Mouse (Mus musculus): ENCODE results near the gene Gpr50. TPM values are rescaled to one million over a fixed set of nuclear protein-coding genes. Genes with fewer than 3 reads are reported as not detected.
A peak's percentile ranks its signal among the peaks of the same experiment; 100 is the strongest.

Gene Gpr50
- polyA plus RNA-seq (2021): 0.04 TPM

DNA sequence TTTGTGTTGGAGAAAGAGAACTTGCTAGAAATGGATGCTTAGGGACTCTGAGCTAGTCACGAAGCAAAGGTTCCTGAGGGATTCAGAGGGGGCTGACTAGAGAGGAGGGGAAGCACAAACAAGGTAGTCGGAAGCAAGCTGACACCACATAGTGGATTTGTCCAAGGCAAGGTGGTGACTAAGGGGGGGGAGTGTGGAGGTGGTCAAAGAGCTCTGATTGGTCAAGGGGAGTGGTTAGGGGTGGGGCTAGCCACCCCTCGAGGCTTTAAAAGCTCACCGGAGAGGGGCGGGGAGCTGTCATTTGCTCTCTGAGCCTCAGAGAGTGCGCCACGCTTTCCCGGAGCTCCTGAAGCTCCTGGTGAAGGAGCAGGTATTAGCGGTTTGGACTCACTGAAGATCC, at the start of gene Gpr50:
Gene Gpr50 (plus strand): TSS at position 294 of the 400 bp plus-strand sequence.
- TF ChIP-seq CTCF (IDR thresholded peaks at IDR 0.05): no peak
- no peak for ATAC-seq
- DNase-seq (ENCODE audit: low read depth, low spot score): no peak
- ChIA-PET CTCF (interaction anchor here (1.0 to 1.8 kb wide), 2 partner anchors 13 to 16 kb away, joined by 3 to 4 read pairs; no protein-coding TSS in a partner anchor), POLR2A (interaction anchor here (0.8 kb wide), 1 partner anchor 102 kb away, joined by 7 read pairs; no protein-coding TSS in a partner anchor)
- in situ Hi-C loops (cut with MboI; ENCODE audit: low pct_unique_long_range_greater_than_20kb): no loop called here
- peaks cover 17% of the 10 kb centered on the region for H3K27me3 ChIP-seq

DNA sequence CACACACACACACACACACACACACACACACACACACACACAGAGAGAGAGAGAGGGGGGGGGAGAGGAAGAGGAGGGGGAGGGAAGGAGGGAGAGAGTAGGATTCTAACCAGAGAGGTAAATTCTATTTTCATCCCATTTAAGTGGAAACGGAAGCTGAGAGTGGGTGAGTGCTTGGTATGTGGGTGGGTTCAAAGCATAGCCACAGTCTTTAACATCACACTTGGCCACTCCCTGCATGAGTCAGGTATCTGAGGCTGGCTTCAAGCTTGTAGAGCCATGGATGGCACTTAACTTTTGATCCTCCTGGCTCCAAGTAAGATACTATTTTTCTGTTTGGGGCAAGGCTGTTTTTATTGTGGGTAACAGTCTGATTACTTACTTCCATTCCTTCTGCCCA, 41.2 kb upstream of the Gpr50 start:
- in situ Hi-C loops (cut with MboI; ENCODE audit: low pct_unique_long_range_greater_than_20kb): loop anchor here (10.0 to 25.0 kb wide), 2 partner anchors 307 to 1035 kb away; no protein-coding TSS in a partner anchor
- ATAC-seq: no peak
- no peak for TF ChIP-seq CTCF (IDR thresholded peaks at IDR 0.05)
- CTCF ChIA-PET: interaction anchor here (4.4 kb wide), 1 partner anchor 197 kb away, joined by 22 read pairs; no protein-coding TSS in a partner anchor
- POLR2A ChIA-PET: no interaction called here
- H3K27me3 ChIP-seq: peaks cover 8% of the 10 kb centered on the region
- DNase-seq (ENCODE audit: low read depth, low spot score): no peak

DNA sequence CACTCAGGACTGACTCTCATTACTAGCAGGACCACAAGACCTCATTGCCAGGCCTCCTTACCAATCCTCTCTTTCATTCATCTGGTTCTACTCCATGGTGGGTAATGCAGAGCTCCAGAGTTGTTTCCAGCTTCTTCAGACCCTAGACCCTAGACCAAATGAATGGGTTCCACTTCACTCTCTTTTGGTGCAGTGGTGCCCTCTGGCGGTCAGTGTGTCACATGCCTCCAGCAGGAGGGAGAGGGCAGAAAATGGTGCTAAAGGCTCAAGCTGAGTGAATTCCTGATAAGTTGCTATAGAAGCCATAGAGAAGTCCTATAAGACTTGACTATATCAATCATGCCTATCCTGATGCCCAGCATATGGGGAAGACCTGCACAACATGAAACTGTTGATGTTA, 39.6 kb upstream of the Gpr50 start:
- in situ Hi-C loops (cut with MboI; ENCODE audit: low pct_unique_long_range_greater_than_20kb): loop anchor here (10.0 to 25.0 kb wide), 2 partner anchors 309 to 1037 kb away; no protein-coding TSS in a partner anchor
- H3K27me3 ChIP-seq: peaks cover 8% of the 10 kb centered on the region
- ChIA-PET CTCF (interaction anchor here (0.6 to 4.4 kb wide), 6 partner anchors 9 to 211 kb away, joined by 3 to 22 read pairs (median 4); no protein-coding TSS in a partner anchor), POLR2A (no interaction called here)
- peak; percentile 47 for ATAC-seq
- DNase-seq (ENCODE audit: low read depth, low spot score): no peak
- peak; percentile 65 for TF ChIP-seq CTCF (IDR thresholded peaks at IDR 0.05)

DNA sequence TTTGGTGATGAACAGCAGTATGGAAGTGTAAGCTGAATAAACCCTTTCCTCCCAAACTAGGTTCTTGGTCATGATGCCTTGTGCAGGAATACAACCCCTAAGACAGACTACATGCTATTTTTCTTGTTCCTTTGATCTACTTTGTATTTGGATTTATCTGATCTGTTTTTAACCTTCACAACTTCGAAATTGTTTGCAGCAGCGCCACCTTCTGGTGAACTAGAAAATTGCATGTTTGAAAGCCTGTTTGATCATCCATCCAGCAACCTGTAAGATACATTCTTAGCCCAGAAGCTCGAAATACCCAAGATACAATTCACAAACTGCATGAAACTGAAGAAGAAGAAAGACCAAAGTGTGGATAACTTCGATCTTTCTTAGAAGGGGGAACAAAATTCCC, 35.2 kb upstream of the Gpr50 start:
- ATAC-seq: no peak
- in situ Hi-C loops (cut with MboI; ENCODE audit: low pct_unique_long_range_greater_than_20kb): loop anchor here (10.0 kb wide), 1 partner anchor 314 kb away; no protein-coding TSS in a partner anchor
- CTCF ChIA-PET: interaction anchor here (1.3 kb wide), 1 partner anchor 29 kb away, joined by 3 read pairs; no protein-coding TSS in a partner anchor
- TF ChIP-seq CTCF (IDR thresholded peaks at IDR 0.05): peak; percentile 82
- POLR2A ChIA-PET: no interaction called here
- no peak for DNase-seq (ENCODE audit: low read depth, low spot score)
- no peaks in the 10 kb centered on the region for H3K27me3 ChIP-seq

DNA sequence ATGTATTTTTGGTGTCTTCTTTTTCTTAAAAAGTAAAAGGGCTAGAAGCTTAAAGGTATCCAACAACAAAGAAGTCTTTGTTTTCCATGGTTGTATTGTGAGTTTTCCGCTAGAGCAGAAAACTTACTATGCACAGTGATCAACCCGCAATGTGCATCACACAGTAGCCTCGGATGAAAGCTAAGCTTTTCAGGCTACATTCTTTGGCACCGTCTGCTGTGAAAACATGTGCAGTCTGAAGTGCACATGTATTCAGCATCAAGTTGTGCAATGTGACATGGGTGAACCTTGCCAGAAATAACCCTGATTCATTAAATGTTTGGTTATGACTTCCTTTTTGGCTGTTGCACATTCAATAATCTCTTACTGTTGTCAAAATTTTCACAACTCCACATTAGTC, 32.8 kb upstream of the Gpr50 start:
- DNase-seq (ENCODE audit: low read depth, low spot score) (no peak), ATAC-seq (peak; percentile 51)
- no peaks in the 10 kb centered on the region for H3K27me3 ChIP-seq
- ChIA-PET POLR2A (interaction anchor here (0.6 kb wide), 1 partner anchor 897 kb away, joined by 6 read pairs; no protein-coding TSS in a partner anchor), CTCF (no interaction called here)
- in situ Hi-C loops (cut with MboI; ENCODE audit: low pct_unique_long_range_greater_than_20kb): no loop called here
- no peak for TF ChIP-seq CTCF (IDR thresholded peaks at IDR 0.05)

DNA sequence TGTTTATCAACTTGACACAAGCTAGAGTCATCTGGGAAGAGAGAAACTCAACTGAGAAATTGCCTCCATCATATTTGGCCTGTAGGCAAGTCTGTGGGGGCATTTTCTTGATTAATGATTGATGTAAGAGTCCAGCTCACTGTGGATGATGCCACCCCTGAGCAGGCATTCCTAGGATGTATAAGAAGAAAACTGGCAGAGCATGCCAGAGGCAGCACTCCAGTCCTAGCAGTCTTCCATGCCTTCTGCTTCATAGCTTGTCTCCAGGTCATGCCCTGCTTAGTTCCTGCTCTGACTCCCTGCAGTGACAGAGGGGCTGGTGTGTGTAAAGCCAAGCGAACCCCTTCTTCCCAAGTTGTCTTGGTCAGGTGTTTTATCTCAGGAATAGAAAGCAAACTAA, 32.3 kb upstream of the Gpr50 start:
- DNase-seq (ENCODE audit: low read depth, low spot score): peak; percentile 70
- CTCF ChIA-PET: interaction anchor here (1.1 kb wide), 1 partner anchor 18 kb away, joined by 3 read pairs; no protein-coding TSS in a partner anchor

DNA sequence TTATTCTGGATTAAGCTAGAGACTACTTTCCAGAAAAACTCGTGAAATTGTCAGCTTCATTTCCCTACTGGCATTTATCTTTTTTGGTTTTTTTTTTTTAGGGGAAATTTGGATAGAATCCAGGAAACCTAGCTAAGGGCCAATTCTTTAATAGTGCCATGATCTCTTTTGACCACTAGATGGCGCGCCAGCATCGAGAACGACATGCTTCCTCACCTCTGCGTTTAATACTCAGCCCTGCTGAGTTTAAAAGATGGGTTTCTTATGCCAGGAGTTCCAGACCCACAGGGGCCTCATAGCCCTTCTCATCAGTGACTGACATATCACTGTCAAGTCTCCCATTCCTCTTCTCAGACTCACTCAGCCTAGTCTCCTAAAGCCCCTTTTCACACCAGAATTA, 15.5 kb upstream of the Gpr50 start:
- ChIA-PET CTCF (interaction anchor here (1.0 to 2.6 kb wide), 5 partner anchors 13 to 1177 kb away, joined by 3 to 17 read pairs (median 4); partner anchors contain the start of gene Gabrq), POLR2A (no interaction called here)
- peaks cover 3% of the 10 kb centered on the region for H3K27me3 ChIP-seq
- ATAC-seq (no peak), DNase-seq (ENCODE audit: low read depth, low spot score) (no peak)
- in situ Hi-C loops (cut with MboI; ENCODE audit: low pct_unique_long_range_greater_than_20kb): loop anchor here (10.0 kb wide), 1 partner anchor 1177 kb away; the partner anchor contains the start of gene Gabrq
- peak; percentile 78 for TF ChIP-seq CTCF (IDR thresholded peaks at IDR 0.05)

More for the DNA sequence above, 32.3 kb upstream of the Gpr50 start:
- no peak for TF ChIP-seq CTCF (IDR thresholded peaks at IDR 0.05)
- peak; percentile 93 for ATAC-seq
- in situ Hi-C loops (cut with MboI; ENCODE audit: low pct_unique_long_range_greater_than_20kb): no loop called here
- POLR2A ChIA-PET: interaction anchor here (0.6 kb wide), 1 partner anchor 897 kb away, joined by 6 read pairs; no protein-coding TSS in a partner anchor
- no peaks in the 10 kb centered on the region for H3K27me3 ChIP-seq

DNA sequence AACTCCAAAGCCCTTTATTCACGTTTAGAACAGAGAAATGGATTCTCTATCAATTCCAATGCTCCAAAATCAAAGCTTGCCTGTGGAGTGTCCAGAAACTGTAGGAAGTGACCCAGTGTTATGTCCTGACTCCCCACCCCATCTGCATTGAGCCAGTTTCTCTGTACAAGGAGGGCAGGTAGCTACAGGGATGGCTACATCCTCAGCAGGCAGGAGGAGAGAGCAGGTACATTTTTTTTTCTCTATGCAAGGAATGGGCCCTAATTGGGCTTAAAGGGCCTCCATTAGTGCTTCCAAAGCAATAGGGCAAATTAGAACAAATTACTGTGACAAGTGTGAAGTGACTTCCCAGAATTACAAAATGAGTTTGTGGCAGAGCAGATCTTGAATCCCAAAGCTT, 15.0 kb upstream of the Gpr50 start:
- POLR2A ChIA-PET: no interaction called here
- no peak for TF ChIP-seq CTCF (IDR thresholded peaks at IDR 0.05)
- ATAC-seq (no peak), DNase-seq (ENCODE audit: low read depth, low spot score) (no peak)
- CTCF ChIA-PET: interaction anchor here (1.0 to 2.6 kb wide), 8 partner anchors 10 to 1177 kb away, joined by 3 to 17 read pairs (median 4); partner anchors contain the start of gene Gabrq
- in situ Hi-C loops (cut with MboI; ENCODE audit: low pct_unique_long_range_greater_than_20kb): loop anchor here (10.0 kb wide), 1 partner anchor 1176 kb away; the partner anchor contains the start of gene Gabrq
- peaks cover 5% of the 10 kb centered on the region for H3K27me3 ChIP-seq

DNA sequence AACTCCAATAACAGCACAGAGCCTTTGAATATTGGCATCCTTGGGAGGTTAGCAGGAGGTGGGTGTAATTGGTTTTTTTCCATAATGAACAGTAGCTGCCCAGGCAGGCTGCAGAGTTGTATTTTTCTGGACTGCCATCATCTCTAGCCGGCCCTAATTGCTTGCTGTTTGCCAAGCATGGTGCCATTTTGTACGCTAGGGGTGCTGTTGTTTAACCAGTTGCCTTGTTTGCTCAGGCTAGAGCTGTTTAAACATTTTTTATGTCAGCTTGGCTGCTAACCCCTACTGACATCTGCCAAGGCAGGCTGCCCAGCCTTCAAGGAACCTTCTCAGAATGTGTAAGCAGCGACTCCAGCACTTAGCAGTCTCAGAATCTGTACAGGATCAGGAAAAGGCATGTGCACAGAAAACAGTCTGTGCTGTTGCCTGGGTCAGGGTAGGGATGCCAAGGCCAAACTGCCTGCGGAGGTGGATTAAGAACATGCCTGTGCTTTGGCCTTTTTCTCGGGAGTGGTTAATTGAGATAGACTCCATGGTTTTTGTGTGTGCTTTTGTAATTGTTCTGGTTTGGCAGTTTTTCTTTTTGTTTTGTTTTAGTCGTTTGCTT, 14.5 kb upstream of the Gpr50 start:
- POLR2A ChIA-PET: no interaction called here
- ATAC-seq (peak; percentile 83), DNase-seq (ENCODE audit: low read depth, low spot score) (no peak)
- peaks cover 10% of the 10 kb centered on the region for H3K27me3 ChIP-seq
- CTCF ChIA-PET: interaction anchor here (1.0 to 2.6 kb wide), 6 partner anchors 10 to 1171 kb away, joined by 3 to 17 read pairs (median 4); no protein-coding TSS in a partner anchor
- in situ Hi-C loops (cut with MboI; ENCODE audit: low pct_unique_long_range_greater_than_20kb): loop anchor here (10.0 kb wide), 1 partner anchor 1176 kb away; the partner anchor contains the start of gene Gabrq
- TF ChIP-seq CTCF (IDR thresholded peaks at IDR 0.05): peak; percentile 82

DNA sequence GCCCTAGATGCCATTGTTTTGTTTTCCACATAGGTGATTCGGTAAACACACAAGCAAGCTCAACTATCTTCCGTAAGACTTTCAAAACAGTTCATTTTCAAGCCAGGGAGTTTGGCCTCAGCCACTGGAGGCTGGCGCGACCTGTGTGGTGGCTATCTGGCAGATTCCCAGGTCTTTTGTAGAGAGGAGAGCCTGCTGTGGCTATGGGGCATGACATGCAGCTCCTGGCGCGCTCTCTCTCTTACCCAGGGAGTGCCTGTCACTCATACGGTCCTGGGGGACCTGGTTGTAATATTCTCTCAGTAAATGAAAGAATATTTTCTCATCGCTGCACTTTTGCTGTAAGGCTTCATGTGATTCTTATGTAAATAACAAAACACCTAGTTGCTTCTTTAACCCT, 13.5 kb upstream of the Gpr50 start:
- TF ChIP-seq CTCF (IDR thresholded peaks at IDR 0.05): no peak
- in situ Hi-C loops (cut with MboI; ENCODE audit: low pct_unique_long_range_greater_than_20kb): loop anchor here (5.0 to 10.0 kb wide), 3 partner anchors 135 to 1175 kb away; partner anchors contain the start of gene Gabrq
- peaks cover 12% of the 10 kb centered on the region for H3K27me3 ChIP-seq
- ChIA-PET POLR2A (no interaction called here), CTCF (interaction anchor here (1.5 kb wide), 1 partner anchor 14 kb away, joined by 4 read pairs; the partner anchor contains the start of gene Gpr50)
- ATAC-seq: no peak
- no peak for DNase-seq (ENCODE audit: low read depth, low spot score)
